Mouse (Mus musculus): Measurements from ENCODE around the gene Pkd1l3.

The Pkd1l3 gene

GRCm38 (mm10) chr8:109705320-109706075, 91.2 kb downstream of the Pkd1l3 start, which contains the start of gene Zfp821:
Zfp821 (plus strand) TSS chr8:109705546.
- peak; percentile 95 for DNase-seq

DNA sequence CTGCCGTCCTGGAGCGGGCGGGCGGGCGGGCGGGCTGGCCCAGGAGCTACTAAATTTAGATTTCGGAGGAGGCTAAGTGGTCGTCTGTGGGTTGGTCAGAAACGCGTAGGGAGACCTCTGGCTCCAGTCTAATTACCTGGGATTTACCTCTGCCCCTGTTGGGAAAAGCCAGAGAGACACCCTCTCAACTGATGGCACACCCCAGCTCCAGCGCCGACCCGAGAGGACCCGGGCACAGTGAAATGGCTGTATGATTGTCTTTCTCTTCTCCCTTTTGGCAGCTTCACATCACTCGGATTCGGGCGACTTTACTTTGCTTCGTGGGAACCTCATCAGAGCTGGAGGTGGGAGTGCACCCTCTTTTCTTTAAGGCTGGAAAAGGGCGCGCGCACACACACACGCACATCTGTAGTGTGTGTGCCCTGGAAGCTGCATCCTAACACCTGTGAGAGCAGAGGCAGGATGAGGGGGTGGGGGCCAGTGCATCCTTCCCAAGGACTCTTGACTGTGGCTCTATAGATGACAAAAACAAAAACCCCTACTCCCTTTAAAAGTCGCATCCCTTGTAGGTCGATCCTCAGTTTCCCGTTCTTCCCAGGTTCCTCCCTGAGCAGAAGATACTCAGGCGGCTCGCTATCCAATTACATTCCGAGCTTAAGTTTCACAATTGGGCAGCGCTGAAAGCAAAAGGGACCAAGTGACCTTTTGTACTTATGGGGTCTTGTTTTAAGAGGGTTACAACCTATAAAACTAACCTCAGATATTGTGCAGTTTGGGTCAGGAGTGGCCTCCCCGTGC, 92.0 kb downstream of the Pkd1l3 start:
- peak; percentile 30 for DNase-seq

DNA sequence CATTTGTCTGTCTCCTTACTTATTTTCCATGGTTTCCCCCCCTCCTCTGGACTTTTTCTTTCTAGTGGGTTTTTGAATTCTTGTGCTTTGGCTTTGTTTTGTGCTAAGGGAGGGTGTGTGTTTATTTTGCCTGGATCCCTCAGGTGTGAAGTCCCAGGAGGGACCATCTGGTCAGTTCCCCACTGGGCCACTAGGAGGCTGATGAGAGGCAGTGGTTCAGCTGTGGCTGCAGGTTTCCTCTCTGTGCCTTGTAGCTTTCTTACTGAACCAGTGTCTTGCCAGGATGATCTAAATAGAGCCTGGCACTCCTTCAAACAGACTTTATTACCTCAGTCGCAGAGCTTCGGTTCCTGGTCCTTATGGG, 92.5 kb downstream of the Pkd1l3 start:
- DNase-seq = peak; percentile 67

- DNase-seq = no peak
Observed at GRCm38 (mm10) chr8:109707921-109708320, 93.6 kb downstream of the Pkd1l3 start.

GRCm38 (mm10) chr8:109712521-109712920, 98.2 kb downstream of the Pkd1l3 start:
- DNase-seq = no peak

DNA sequence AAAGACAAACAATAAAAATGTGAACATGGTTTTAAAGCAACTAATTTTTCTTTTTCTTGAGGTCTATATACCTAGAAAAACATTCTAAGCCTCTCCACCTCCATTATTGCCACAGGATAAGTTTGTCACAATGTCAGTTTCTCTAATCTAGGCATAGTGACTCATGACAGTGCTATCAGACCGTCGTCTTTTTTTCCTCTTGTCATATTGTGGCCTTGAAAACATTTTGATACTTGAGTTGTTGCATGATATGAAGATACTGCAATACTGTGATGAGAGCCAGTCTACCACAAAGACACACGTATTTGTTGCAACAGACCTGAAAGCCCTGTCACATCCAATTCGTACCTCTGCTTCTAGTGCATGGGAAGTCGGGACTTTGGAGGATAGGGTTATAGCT, 100.6 kb downstream of the Pkd1l3 start:
- no peak for DNase-seq
